Mouse (Mus musculus) MEL (cell line): ENCODE measurements around the gene Ablim1. TPM values are rescaled to one million over a fixed set of nuclear protein-coding genes. Genes with fewer than 3 reads are reported as not detected.

Experiments
- DNase-seq: peaks from one replicate; pipeline ENCODE4 v3.0.0; 2011; ENCODE audit warnings: low read depth, low spot score
- H3K27ac ChIP-seq: 2 replicates; pipeline ENCODE4 v1.5.1; 2012; ENCODE audit warnings: low read depth, mild to moderate bottlenecking, control low read depth, low read length, moderate library complexity; ENCODE audit not compliant: control insufficient read depth
- H3K27me3 ChIP-seq, 2 experiments: fragments of 150-350 bp in 1 of 2; sonication (generic) in 1 of 2; 2 replicates each; pipeline ENCODE4 v1.6.1; 2012; ENCODE audit warnings: low read length in 2 of 2, mild to moderate bottlenecking in 2 of 2, improper control_type of control experiment in 1 of 2, moderate library complexity in 1 of 2; ENCODE audit not compliant: insufficient read depth in 2 of 2, control insufficient read depth in 1 of 2
- H3K36me3 ChIP-seq, 2 experiments: 2 replicates each; pipeline ENCODE4 v1.6.1; 2012 to 2014; ENCODE audit warnings: low read length in 2 of 2, improper control_type of control experiment in 1 of 2, inconsistent platforms in 1 of 2, mild to moderate bottlenecking in 1 of 2; ENCODE audit not compliant: insufficient read depth in 2 of 2, control insufficient read depth in 1 of 2
- H3K4me1 ChIP-seq, 2 experiments: fragments of 150-350 bp in 1 of 2; sonication (generic) in 1 of 2; 2 replicates each; pipeline ENCODE4 v1.6.1; 2012; ENCODE audit warnings: low read length in 2 of 2, improper control_type of control experiment in 1 of 2, mild to moderate bottlenecking in 1 of 2; ENCODE audit not compliant: insufficient read depth in 2 of 2, control insufficient read depth in 1 of 2
- H3K4me3 ChIP-seq, 2 experiments: fragments of 150-350 bp in 1 of 2; sonication (generic) in 1 of 2; 2 replicates each; pipeline ENCODE4 v1.5.1; 2012; ENCODE audit warnings: low read depth in 2 of 2, low read length in 2 of 2, mild to moderate bottlenecking in 2 of 2, moderate library complexity in 2 of 2, control low read depth in 1 of 2, improper control_type of control experiment in 1 of 2; ENCODE audit not compliant: control insufficient read depth in 1 of 2, insufficient read depth in 1 of 2
- H3K79me2 ChIP-seq: 2 replicates; pipeline ENCODE4 v1.6.1; 2012; ENCODE audit warnings: mild to moderate bottlenecking, low read length, moderate library complexity; ENCODE audit not compliant: control insufficient read depth, poor library complexity, insufficient read depth
- H3K9ac ChIP-seq: 2 replicates; pipeline ENCODE4 v1.6.1; 2012; ENCODE audit warnings: low read depth, mild to moderate bottlenecking, control low read depth, low read length, moderate library complexity; ENCODE audit not compliant: control insufficient read depth, poor library complexity, severe bottlenecking
- H3K9me3 ChIP-seq: fragments of 150-350 bp; sonication (generic); replicated peaks from 2 replicates; pipeline ENCODE4 v1.6.1; 2012; ENCODE audit warnings: mild to moderate bottlenecking, low read length, improper control_type of control experiment, moderate library complexity; ENCODE audit not compliant: insufficient read depth
- CHD2 ChIP-seq: IDR thresholded peaks from 2 replicates; pipeline ENCODE4 v1.6.1; 2011; ENCODE audit warnings: low read length, improper control_type of control experiment
- CTCF ChIP-seq, 3 experiments: IDR thresholded peaks in 2 of 3; conservative IDR thresholded peaks in 1 of 3; 2 replicates each; pipeline ENCODE4 v1.5.1; 2011 to 2012; ENCODE audit warnings: low read length in 3 of 3, low read depth in 2 of 3, mild to moderate bottlenecking in 2 of 3, improper control_type of control experiment in 1 of 3, inconsistent platforms in 1 of 3, mixed read lengths in 1 of 3, moderate library complexity in 1 of 3; ENCODE audit not compliant: control insufficient read depth in 1 of 3, insufficient read depth in 1 of 3, poor library complexity in 1 of 3, severe bottlenecking in 1 of 3
- E2F4 ChIP-seq: IDR thresholded peaks from 2 replicates; pipeline ENCODE4 v1.6.1; 2011; ENCODE audit warnings: low read depth, low read length, improper control_type of control experiment, borderline replicate concordance
- GABPA ChIP-seq: IDR thresholded peaks from 2 replicates; pipeline ENCODE4 v1.6.1; 2012; ENCODE audit warnings: low read depth, mild to moderate bottlenecking, inconsistent platforms, low read length, improper control_type of control experiment, moderate library complexity
- GATA1 ChIP-seq: IDR thresholded peaks from 2 replicates; pipeline ENCODE4 v1.6.1; 2011; ENCODE audit warnings: low read depth, low read length, improper control_type of control experiment
- HCFC1 ChIP-seq: IDR thresholded peaks from 2 replicates; pipeline ENCODE4 v1.6.1; 2012; ENCODE audit warnings: low read depth, mild to moderate bottlenecking, inconsistent platforms, low read length, improper control_type of control experiment, moderate library complexity
- JUND ChIP-seq: IDR thresholded peaks from 2 replicates; pipeline ENCODE4 v1.6.1; 2011; ENCODE audit warnings: low read depth, mild to moderate bottlenecking, improper control_type of control experiment, low read length
- MAZ ChIP-seq: IDR thresholded peaks from 2 replicates; pipeline ENCODE4 v1.6.1; 2012; ENCODE audit warnings: low read depth, mild to moderate bottlenecking, inconsistent platforms, low read length, improper control_type of control experiment
- MXI1 ChIP-seq: IDR thresholded peaks from 2 replicates; pipeline ENCODE4 v1.6.1; 2011; ENCODE audit warnings: mild to moderate bottlenecking, low read depth, low read length, improper control_type of control experiment
- MYB ChIP-seq: IDR thresholded peaks from 2 replicates; pipeline ENCODE4 v1.6.1; 2011; ENCODE audit warnings: mild to moderate bottlenecking, low read depth, low read length, improper control_type of control experiment
- MYC ChIP-seq: IDR thresholded peaks from 2 replicates; pipeline ENCODE4 v1.6.1; 2011; ENCODE audit warnings: low read depth, mild to moderate bottlenecking, low read length, improper control_type of control experiment, moderate library complexity
- POLR2AphosphoS5 ChIP-seq: IDR thresholded peaks from 2 replicates; pipeline ENCODE4 v1.6.1; 2012; ENCODE audit warnings: low read depth, borderline replicate concordance, mild to moderate bottlenecking, inconsistent platforms, low read length, moderate library complexity, mixed read lengths
- RCOR1 ChIP-seq: IDR thresholded peaks from 2 replicates; pipeline ENCODE4 v1.6.1; 2012; ENCODE audit warnings: low read depth, mild to moderate bottlenecking, inconsistent platforms, low read length, improper control_type of control experiment
- SIN3A ChIP-seq: IDR thresholded peaks from 2 replicates; pipeline ENCODE4 v1.6.1; 2012; ENCODE audit warnings: low read length, improper control_type of control experiment, inconsistent platforms
- SMC3 ChIP-seq: IDR thresholded peaks from 2 replicates; pipeline ENCODE4 v1.6.1; 2011; ENCODE audit warnings: low read depth, low read length, improper control_type of control experiment
- TBP ChIP-seq: IDR thresholded peaks from 2 replicates; pipeline ENCODE4 v1.8.0; 2011; ENCODE audit warnings: low read depth, low read length, improper control_type of control experiment
- TCF12 ChIP-seq: IDR thresholded peaks from 2 replicates; pipeline ENCODE4 v1.6.1; 2014; ENCODE audit warnings: low read depth, mild to moderate bottlenecking, inconsistent platforms, low read length, improper control_type of control experiment, moderate library complexity
- USF2 ChIP-seq, 2 experiments: IDR thresholded peaks; 2 replicates each; pipeline ENCODE4 v1.6.1; 2011 to 2012; ENCODE audit warnings: improper control_type of control experiment in 2 of 2, low read length in 2 of 2, borderline replicate concordance in 1 of 2, inconsistent platforms in 1 of 2, low read depth in 1 of 2, mild to moderate bottlenecking in 1 of 2; ENCODE audit not compliant: insufficient read depth in 1 of 2
- ZMIZ1 ChIP-seq: IDR thresholded peaks from 2 replicates; pipeline ENCODE4 v1.6.1; 2012; ENCODE audit warnings: low read depth, mild to moderate bottlenecking, inconsistent platforms, low read length, improper control_type of control experiment, moderate library complexity
- polyA plus RNA-seq, 2 experiments: library from polyadenylated mRNA; stranded (reverse) in 1 of 2; unstranded in 1 of 2; fragments of >175 nt in 1 of 2; fragments of >200 nt in 1 of 2; gene quantifications; 2 replicates each; pipeline versions ENCODE4 v1.2.1 to v1.2.4; 2012; ENCODE audit warnings: low replicate concordance in 2 of 2, low read depth in 1 of 2; ENCODE audit not compliant: insufficient read length in 2 of 2, insufficient read depth in 1 of 2, missing spikeins in 1 of 2
- total RNA-seq: library from RNA; depleted of rRNA; stranded (reverse); fragments of 300-350 nt; gene quantifications from 2 replicates; pipeline ENCODE4 v1.2.3, GENCODE M21; 2012

Gene Ablim1
- total and polyA plus RNA-seq, 3 experiments, result not detected

- Histone ChIP-seq H3K4me1 (no peaks in the 10 kb centered on the region), H3K9ac (no peak overlapping the region), H3K4me3 (no peak overlapping the region), H3K27me3 (peaks cover 2 to 13% of the 10 kb centered on the region in 2 experiments), H3K79me2 (no peaks in the 10 kb centered on the region), H3K27ac (no peak overlapping the region), H3K9me3 (no peaks in the 10 kb centered on the region), H3K36me3 (no peaks in the 10 kb centered on the region)
- DNase-seq, result no peak
- TF ChIP-seq TBP, result no peak
- TF ChIP-seq ZMIZ1, result no peak
- no peak for TF ChIP-seq CTCF (IDR thresholded peaks at IDR 0.05 in 2 of 3, conservative IDR thresholded peaks at IDR 0.05 in 1 of 3; ENCODE audit: control insufficient read depth in 1 of 3, insufficient read depth in 1 of 3, low read depth in 2 of 3, low read length in 3 of 3, poor library complexity in 1 of 3, severe bottlenecking in 1 of 3)
Observed at GRCm38 (mm10) chr19:57313891-57314345, 801 bp downstream of the Ablim1 start.

- Histone ChIP-seq H3K27ac (no peak overlapping the region), H3K36me3 (no peaks in the 10 kb centered on the region), H3K9ac (no peak overlapping the region), H3K79me2 (no peaks in the 10 kb centered on the region), H3K4me1 (no peaks in the 10 kb centered on the region), H3K27me3 (peaks cover 2 to 16% of the 10 kb centered on the region in 2 experiments), H3K9me3 (no peaks in the 10 kb centered on the region), H3K4me3 (no peak overlapping the region)
- no peak for TF ChIP-seq MYB
- no peak for TF ChIP-seq TCF12
- no peak for DNase-seq
Observed at GRCm38 (mm10) chr19:57313226-57313625, 1.5 kb downstream of the Ablim1 start.

GRCm38 (mm10) chr19:57309980-57310379 lies 4.7 kb downstream of the Ablim1 start:
- Histone ChIP-seq H3K27me3 (peaks cover 2 to 16% of the 10 kb centered on the region in 2 experiments), H3K4me1 (no peaks in the 10 kb centered on the region)
- DNase-seq, result no peak

More at GRCm38 (mm10) chr19:57309980-57310379, 4.7 kb downstream of the Ablim1 start:
- Histone ChIP-seq H3K9me3 (no peaks in the 10 kb centered on the region), H3K36me3 (no peaks in the 10 kb centered on the region), H3K27ac (no peak overlapping the region), H3K9ac (no peak overlapping the region), H3K79me2 (no peaks in the 10 kb centered on the region), H3K4me3 (no peak overlapping the region)
- TF ChIP-seq SIN3A (no peak), GATA1 (no peak), MAZ (no peak), CHD2 (no peak), USF2 (IDR thresholded peaks at IDR 0.05; ENCODE audit: borderline replicate concordance in 1 of 2, insufficient read depth in 1 of 2, low read depth in 1 of 2, low read length in 2 of 2) (no peak), MYB (no peak), SMC3 (no peak), POLR2AphosphoS5 (no peak), HCFC1 (no peak), CTCF (IDR thresholded peaks at IDR 0.05 in 2 of 3, conservative IDR thresholded peaks at IDR 0.05 in 1 of 3; ENCODE audit: control insufficient read depth in 1 of 3, insufficient read depth in 1 of 3, low read depth in 2 of 3, low read length in 3 of 3, poor library complexity in 1 of 3, severe bottlenecking in 1 of 3) (no peak), GABPA (no peak), JUND (no peak), RCOR1 (no peak), TBP (no peak), MYC (no peak), MXI1 (no peak), E2F4 (no peak)
